Mouse (Mus musculus): Measurements from ENCODE around the gene Dpm3. TPM values are rescaled to one million over a fixed set of nuclear protein-coding genes. Genes with fewer than 3 reads are reported as not detected.

The Dpm3 gene
- total and polyA plus RNA-seq, 3 experiments: 237 to 271 TPM; not detected in 1

DNA sequence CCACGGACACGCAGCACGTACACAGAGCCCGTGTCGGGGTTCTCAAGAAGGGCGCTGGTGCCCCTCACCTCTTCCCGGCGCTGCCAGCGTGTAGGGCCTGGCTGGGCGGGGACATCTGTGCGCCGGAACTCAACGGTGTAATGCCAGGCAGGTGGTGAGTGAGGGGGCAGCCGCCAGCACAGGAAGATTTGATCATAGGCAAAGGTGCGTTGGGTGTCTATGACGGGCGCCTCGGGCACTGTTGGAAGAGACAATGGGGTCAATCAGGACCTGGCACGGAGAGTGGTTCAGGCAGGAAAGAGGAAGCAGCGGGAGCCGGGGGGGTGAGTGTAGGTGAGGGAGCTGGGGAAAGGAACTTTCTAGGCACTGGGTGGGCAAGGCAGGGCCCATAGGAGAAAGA lies 21.5 kb upstream of the Dpm3 start:
- no peak overlapping the region for H3K4me3 ChIP-seq (ENCODE audit: control insufficient read depth in 1 of 2, insufficient read depth in 1 of 2, low read depth in 2 of 2, low read length in 2 of 2)
- H3K9ac ChIP-seq (ENCODE audit: control insufficient read depth, low read depth, low read length, poor library complexity, severe bottlenecking): no peak overlapping the region
- H3K36me3 ChIP-seq (ENCODE audit: control insufficient read depth in 1 of 2, insufficient read depth in 2 of 2, low read length in 2 of 2): peaks cover 0 to 12% of the 10 kb centered on the region in 2 experiments; a peak in 3 of 4 replicates
- no peak for DNase-seq (ENCODE audit: low read depth, low spot score)
- TF ChIP-seq TBP (IDR thresholded peaks at IDR 0.05; ENCODE audit: low read depth, low read length) (no peak), ZKSCAN1 (IDR thresholded peaks at IDR 0.05; ENCODE audit: low read depth, low read length) (no peak), KAT2A (conservative IDR thresholded peaks at IDR 0.05; ENCODE audit: low read depth, low read length) (no peak), CHD2 (IDR thresholded peaks at IDR 0.05; ENCODE audit: low read length) (no peak), MYC (IDR thresholded peaks at IDR 0.05; ENCODE audit: low read depth, low read length) (no peak), ELF1 (IDR thresholded peaks at IDR 0.05; ENCODE audit: low read depth, low read length) (no peak), GATA1 (IDR thresholded peaks at IDR 0.05; ENCODE audit: low read depth, low read length) (no peak), USF1 (IDR thresholded peaks at IDR 0.05; ENCODE audit: low read depth, low read length) (no peak), UBTF (IDR thresholded peaks at IDR 0.05; ENCODE audit: borderline replicate concordance, insufficient read depth, low read depth, low read length) (no peak), POLR2A (IDR thresholded peaks at IDR 0.05; ENCODE audit: control insufficient read depth in 1 of 2, insufficient read depth in 1 of 2, low read depth in 1 of 2, low read length in 2 of 2, poor library complexity in 1 of 2) (no peak), CTCF (IDR thresholded peaks at IDR 0.05 in 2 of 3, conservative IDR thresholded peaks at IDR 0.05 in 1 of 3; ENCODE audit: control insufficient read depth in 1 of 3, insufficient read depth in 1 of 3, low read depth in 2 of 3, low read length in 3 of 3, poor library complexity in 1 of 3, severe bottlenecking in 1 of 3) (no peak), ZNF384 (IDR thresholded peaks at IDR 0.05; ENCODE audit: low read depth, low read length) (no peak), TAL1 (IDR thresholded peaks at IDR 0.05; ENCODE audit: low read length) (no peak), ZMIZ1 (IDR thresholded peaks at IDR 0.05; ENCODE audit: low read depth, low read length) (no peak), BHLHE40 (IDR thresholded peaks at IDR 0.05; ENCODE audit: borderline replicate concordance, low read depth, low read length) (no peak)
- no peak overlapping the region for H3K27ac ChIP-seq (ENCODE audit: control insufficient read depth, low read depth, low read length)
- no peaks in the 10 kb centered on the region for H3K9me3 ChIP-seq (replicated peaks; ENCODE audit: insufficient read depth, low read length)
- H3K79me2 ChIP-seq (ENCODE audit: control insufficient read depth, insufficient read depth, low read length, poor library complexity): no peaks in the 10 kb centered on the region
- H3K4me1 ChIP-seq (ENCODE audit: control insufficient read depth in 1 of 2, insufficient read depth in 2 of 2, low read length in 2 of 2): peaks cover 5 to 18% of the 10 kb centered on the region in 2 experiments; a peak in 3 of 4 replicates
- H3K27me3 ChIP-seq (ENCODE audit: control insufficient read depth in 1 of 2, insufficient read depth in 2 of 2, low read length in 2 of 2): no peaks in the 10 kb centered on the region

DNA sequence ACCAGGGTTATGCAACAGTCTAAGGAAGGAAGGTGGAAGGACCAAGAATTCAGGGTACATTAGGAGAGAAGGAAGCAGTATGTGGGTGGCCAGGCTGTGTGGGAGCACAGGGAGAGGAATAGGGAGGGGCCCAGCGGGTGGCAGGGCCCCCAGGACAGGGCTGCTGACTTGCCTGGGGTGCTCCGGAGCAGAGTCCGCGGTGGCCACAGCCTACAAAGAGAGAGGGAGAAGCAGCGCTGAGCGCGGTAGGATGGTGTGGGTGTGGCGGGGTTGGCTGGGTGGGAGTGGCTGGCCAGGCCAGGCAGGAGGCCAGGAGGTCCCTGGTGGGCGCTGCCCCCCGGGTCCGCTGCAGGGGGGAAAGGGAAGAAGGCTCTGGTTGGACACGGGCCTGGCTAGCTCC lies 20.7 kb upstream of the Dpm3 start:
- Histone ChIP-seq H3K4me3 (ENCODE audit: control insufficient read depth in 1 of 2, insufficient read depth in 1 of 2, low read depth in 2 of 2, low read length in 2 of 2) (no peak overlapping the region), H3K4me1 (ENCODE audit: control insufficient read depth in 1 of 2, insufficient read depth in 2 of 2, low read length in 2 of 2) (peaks cover 3 to 11% of the 10 kb centered on the region in 2 experiments; a peak in 3 of 4 replicates), H3K36me3 (ENCODE audit: control insufficient read depth in 1 of 2, insufficient read depth in 2 of 2, low read length in 2 of 2) (peaks cover 0 to 6% of the 10 kb centered on the region in 2 experiments; a peak in 3 of 4 replicates), H3K9ac (ENCODE audit: control insufficient read depth, low read depth, low read length, poor library complexity, severe bottlenecking) (no peak overlapping the region), H3K27ac (ENCODE audit: control insufficient read depth, low read depth, low read length) (no peak overlapping the region), H3K79me2 (ENCODE audit: control insufficient read depth, insufficient read depth, low read length, poor library complexity) (no peaks in the 10 kb centered on the region), H3K27me3 (ENCODE audit: control insufficient read depth in 1 of 2, insufficient read depth in 2 of 2, low read length in 2 of 2) (no peaks in the 10 kb centered on the region), H3K9me3 (replicated peaks; ENCODE audit: insufficient read depth, low read length) (no peaks in the 10 kb centered on the region)
- no peak for TF ChIP-seq USF2 (IDR thresholded peaks at IDR 0.05; ENCODE audit: borderline replicate concordance in 1 of 2, insufficient read depth in 1 of 2, low read depth in 1 of 2, low read length in 2 of 2)
- TF ChIP-seq MEF2A (IDR thresholded peaks at IDR 0.05; ENCODE audit: extremely low read depth, insufficient replicate concordance, low read depth, low read length, poor library complexity, severe bottlenecking): no peak
- no peak for TF ChIP-seq ELF1 (IDR thresholded peaks at IDR 0.05; ENCODE audit: low read depth, low read length)
- no peak for TF ChIP-seq POLR2A (IDR thresholded peaks at IDR 0.05; ENCODE audit: control insufficient read depth in 1 of 2, insufficient read depth in 1 of 2, low read depth in 1 of 2, low read length in 2 of 2, poor library complexity in 1 of 2)
- TF ChIP-seq HCFC1 (IDR thresholded peaks at IDR 0.05; ENCODE audit: low read depth, low read length): no peak
- no peak for TF ChIP-seq RAD21 (IDR thresholded peaks at IDR 0.05; ENCODE audit: low read depth, low read length)
- no peak for TF ChIP-seq ZMIZ1 (IDR thresholded peaks at IDR 0.05; ENCODE audit: low read depth, low read length)
- no peak for TF ChIP-seq EP300 (IDR thresholded peaks at IDR 0.05; ENCODE audit: low read depth in 1 of 2, low read length in 2 of 2)
- no peak for TF ChIP-seq MYC (IDR thresholded peaks at IDR 0.05; ENCODE audit: low read depth, low read length)
- no peak for DNase-seq (ENCODE audit: low read depth, low spot score)

Data from MEL (cell line).